ENCODE assay signal across 8 mouse cellular contexts in genomic region chrX:162717837-162718236, GRCm38 (mm10). TPM values are rescaled to one million over a fixed set of nuclear protein-coding genes. Genes with fewer than 3 reads are reported as not detected.
DNase-seq lines count a peak whose midpoint lies in the region; ATAC-seq and TF ChIP-seq lines count a peak whose summit lies in the region.

No protein-coding gene starts in this region.

- no peaks in the 10 kb centered on the region for H3K27me3 ChIP-seq in kidney, postnatal 0 days (ENCODE audit: insufficient read depth, low read length)

- H3K9me3 ChIP-seq in kidney, postnatal 0 days (replicated peaks; ENCODE audit: low read length): no peaks in the 10 kb centered on the region

- H3K27ac ChIP-seq in bone marrow, adult 2 months (ENCODE audit: control insufficient read depth, insufficient read depth, low read depth, low read length, poor library complexity): no peak overlapping the region
- H3K27ac ChIP-seq in kidney, postnatal 0 days: no peak overlapping the region

- H3K36me3 ChIP-seq in kidney, postnatal 0 days (ENCODE audit: insufficient read depth, low read length): no peaks in the 10 kb centered on the region

- no peak overlapping the region for H3K4me3 ChIP-seq in bone marrow, adult 2 months (replicated peaks; ENCODE audit: control insufficient read depth, low read depth, low read length)
- no peak overlapping the region for H3K4me3 ChIP-seq in kidney, postnatal 0 days (replicated peaks; ENCODE audit: low read depth, low read length)

- no peaks in the 10 kb centered on the region for H3K4me1 ChIP-seq in bone marrow, adult 2 months (ENCODE audit: control insufficient read depth, insufficient read depth, low read length)
- H3K4me1 ChIP-seq in kidney, postnatal 0 days (replicated peaks; ENCODE audit: insufficient read depth, low read length): no peaks in the 10 kb centered on the region

- WGBS in bone marrow, adult 2 months: 36% methylated on average over 5 of the region's 5 CpGs
- WGBS in kidney, postnatal 0 days: 37% methylated on average over 5 of the region's 5 CpGs

- intact Hi-C loops in heart, postnatal 25 days (cut with DNase I): loop anchor here (2.0 kb wide), 1 partner anchor 81 kb away; no protein-coding TSS in a partner anchor

- ATAC-seq in CD4-positive, CD25-positive, alpha-beta regulatory T cell, adult 4 months: peak; percentile 86
- peak; percentile 85 for ATAC-seq in erythroblast, adult 5-6 weeks (replicated peaks; ENCODE audit: low FRiP score, poor library complexity, severe bottlenecking)
- no peak for ATAC-seq in kidney, postnatal 0 days (replicated peaks; ENCODE audit: low FRiP score, low read depth)

- TF ChIP-seq CTCF in bone marrow, adult 2 months (IDR thresholded peaks at IDR 0.05; ENCODE audit: control insufficient read depth, insufficient read depth, low read length): peak; percentile 46
- peak; percentile 68 for TF ChIP-seq CTCF in kidney, postnatal 0 days (IDR thresholded peaks at IDR 0.05; ENCODE audit: low read depth)

- peak; percentile 36 to 59 for DNase-seq in heart, adult 18-20 months
- DNase-seq in heart, postnatal 25 days (ENCODE audit: low spot score): no peak
- peak; percentile 57 for DNase-seq in kidney, postnatal 0 days (ENCODE audit: low spot score)
- peak; percentile 41 for DNase-seq in lung, postnatal 25 days (ENCODE audit: low spot score)
- peak; percentile 64 for DNase-seq in testis, postnatal 10 days (ENCODE audit: low spot score)

- no peak overlapping the region for H3K4me2 ChIP-seq in kidney, postnatal 0 days (ENCODE audit: low read length)

- no peak overlapping the region for H3K9ac ChIP-seq in kidney, postnatal 0 days (ENCODE audit: low read depth, low read length)

- TF ChIP-seq POLR2A in bone marrow, adult 2 months (IDR thresholded peaks at IDR 0.05; ENCODE audit: borderline replicate concordance, control insufficient read depth, low read depth, low read length): no peak

RNA-seq across cellular contexts. Expression of gene Rbbp7, which starts 42.4 kb away (rescaled TPM):
- 100 to 1,000 TPM; 161 to 175 TPM for total RNA-seq in heart, adult 18-20 months (2021)
- total RNA-seq in heart, postnatal 25 days (2021): 100 to 1,000 TPM; 154 to 168 TPM
- polyA plus RNA-seq in CD4-positive, CD25-positive, alpha-beta regulatory T cell, adult 4 months (2017; shearing (Covaris generic)): 100 to 1,000 TPM; 121 to 140 TPM
- polyA plus RNA-seq in bone marrow, adult 2 months (2011; ENCODE audit: insufficient read depth, insufficient read length, low replicate concordance, missing spikeins): 47.7 and 69.5 TPM in 2 replicates
- 63.5 and 86.1 TPM in 2 replicates for total RNA-seq in erythroblast, adult 5-6 weeks (2015; ENCODE audit: low replicate concordance)
- 42.3 and 53.1 TPM in 2 replicates for total RNA-seq in erythroblast, adult 5-6 weeks (2017; ENCODE audit: low replicate concordance)
- 440 and 467 TPM in 2 replicates for polyA plus RNA-seq in kidney, postnatal 0 days (2015; fragmentation: Nextera tagmentation; extraction: Ambion mirVana)
